Mouse (Mus musculus) midbrain, embryonic 14.5 days (tissue): ENCODE measurements around the gene Gfm1. TPM values are rescaled to one million over a fixed set of nuclear protein-coding genes. Genes with fewer than 3 reads are reported as not detected.

ENCODE experiments used
- ATAC-seq: fragments of 200-750 bp; cut with Nextera tagmentation; 2 replicates; pipeline ENCODE4 v1.8.0; 2017; ENCODE audit warnings: moderate number of reproducible peaks, moderate library complexity; ENCODE audit not compliant: low FRiP score, low TSS enrichment
- DNase-seq: peaks from one replicate; pipeline ENCODE4 v3.0.0-alpha.2; 2015
- H3K27ac ChIP-seq: fragments of 300-500 bp; sonication (generic); replicated peaks from 2 replicates; pipeline ENCODE4 v1.5.1; 2014; ENCODE audit warnings: mild to moderate bottlenecking, low read depth, low read length, moderate library complexity
- H3K27me3 ChIP-seq: fragments of 300-500 bp; sonication (generic); 2 replicates; pipeline ENCODE4 v1.6.1; 2014; ENCODE audit warnings: low read length, control low read depth, mixed read lengths; ENCODE audit not compliant: control insufficient read depth, insufficient read depth
- H3K36me3 ChIP-seq: fragments of 300-500 bp; sonication (generic); 2 replicates; pipeline ENCODE4 v1.6.1; 2014; ENCODE audit warnings: low read length, control low read depth; ENCODE audit not compliant: control insufficient read depth, insufficient read depth
- H3K4me1 ChIP-seq: fragments of 300-500 bp; sonication (generic); 2 replicates; pipeline ENCODE4 v1.6.1; 2014; ENCODE audit warnings: mild to moderate bottlenecking, antibody characterized with exemption, low read length, control low read depth; ENCODE audit not compliant: control insufficient read depth, insufficient read depth
- H3K4me2 ChIP-seq: fragments of 300-500 bp; sonication (generic); 2 replicates; pipeline ENCODE4 v1.6.1; 2014; ENCODE audit warnings: mild to moderate bottlenecking, low read length, moderate library complexity
- H3K4me3 ChIP-seq: fragments of 300-500 bp; sonication (generic); replicated peaks from 2 replicates; pipeline ENCODE4 v1.5.1; 2014; ENCODE audit warnings: low read depth, low read length
- H3K9ac ChIP-seq: fragments of 300-500 bp; sonication (generic); replicated peaks from 2 replicates; pipeline ENCODE4 v1.6.1; 2014; ENCODE audit warnings: mild to moderate bottlenecking, low read length, moderate library complexity
- H3K9me3 ChIP-seq: fragments of 300-500 bp; sonication (generic); 2 replicates; pipeline ENCODE4 v1.6.1; 2016; ENCODE audit warnings: low read length, control low read depth, mixed read lengths; ENCODE audit not compliant: control insufficient read depth
- WGBS: fragments of 180-500 bp; shearing (Covaris S2); extraction: QIAGEN DNeasy Blood & Tissue Kit; methylation state at CpG from one replicate; pipeline ENCODE4 v1.1.7; 2014; 5-methylcytosine and 5-hydroxymethylcytosine counted together
- polyA plus RNA-seq: library from polyadenylated mRNA; unstranded; fragments of >200 nt; fragmentation: Nextera tagmentation; extraction: Ambion mirVana; gene quantifications from 2 replicates; pipeline ENCODE4 v1.2.1, GENCODE M21; 2014

Gfm1 gene
- polyA plus RNA-seq, 1 experiment from 2014 or later, result 34.3 TPM

DNA sequence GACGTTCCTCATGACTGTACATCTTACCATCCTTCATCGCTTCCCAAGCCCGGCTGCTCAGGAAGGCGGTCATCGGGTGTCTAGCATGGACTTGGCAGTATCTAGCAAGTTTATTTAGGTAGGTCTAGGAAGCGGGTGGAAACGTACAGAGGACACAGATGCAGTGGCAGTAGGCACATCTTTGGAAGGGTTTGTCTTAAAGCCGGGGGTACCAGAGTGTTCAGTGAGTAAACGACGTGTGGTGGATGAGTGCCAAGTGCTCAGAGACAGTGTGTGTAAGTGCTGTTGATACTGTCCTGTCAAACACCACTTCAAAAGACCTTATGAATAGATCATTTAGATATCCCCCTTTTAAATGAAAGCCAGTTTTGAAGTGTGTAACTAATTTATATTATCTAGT is 32.7 kb downstream of the Gfm1 start:
- Histone ChIP-seq H3K9ac (peak overlapping the region; percentile 76; the same call in 1 of the 2 replicates), H3K4me1 (no peaks in the 10 kb centered on the region), H3K27me3 (no peaks in the 10 kb centered on the region), H3K4me3 (peak overlapping the region; percentile 57), H3K27ac (peak overlapping the region; percentile 39; the same call in 1 of the 2 replicates), H3K4me2 (peak overlapping the region; percentile 89), H3K36me3 (peaks cover 29% of the 10 kb centered on the region), H3K9me3 (no peaks in the 10 kb centered on the region)
- ATAC-seq (no peak), DNase-seq (peak; percentile 54)
- WGBS, result 52% methylated on average over 10 of the region's 10 CpGs

DNA sequence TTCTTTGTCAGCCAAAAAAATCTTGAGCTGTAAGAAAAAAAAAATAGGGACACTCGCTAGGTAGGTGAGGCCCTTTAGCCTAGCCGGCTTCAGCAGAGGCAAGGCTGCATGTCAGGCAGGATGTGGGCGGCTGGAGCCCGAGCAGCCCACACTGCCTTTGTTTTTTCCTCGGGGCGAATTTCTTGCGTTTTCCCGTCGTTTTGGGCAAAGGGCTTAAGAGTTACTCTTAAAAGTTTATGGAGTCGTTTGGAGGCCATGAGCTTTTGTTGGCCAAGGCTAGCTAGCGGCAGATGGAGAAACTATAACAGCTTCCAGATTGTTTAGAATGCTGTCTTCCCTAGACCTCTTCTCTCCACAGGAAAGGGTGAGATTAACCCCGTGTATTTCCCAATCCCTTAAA is 33.1 kb downstream of the Gfm1 start:
- Histone ChIP-seq H3K4me2 (peak overlapping the region; percentile 89), H3K4me1 (no peaks in the 10 kb centered on the region), H3K27me3 (no peaks in the 10 kb centered on the region), H3K36me3 (peaks cover 30% of the 10 kb centered on the region), H3K27ac (peak overlapping the region; percentile 75), H3K9me3 (no peaks in the 10 kb centered on the region), H3K9ac (peak overlapping the region; percentile 76), H3K4me3 (peak overlapping the region; percentile 57)
- no peak for ATAC-seq
- WGBS, result 4% methylated on average over 12 of the region's 12 CpGs
- peak; percentile 47 for DNase-seq

DNA sequence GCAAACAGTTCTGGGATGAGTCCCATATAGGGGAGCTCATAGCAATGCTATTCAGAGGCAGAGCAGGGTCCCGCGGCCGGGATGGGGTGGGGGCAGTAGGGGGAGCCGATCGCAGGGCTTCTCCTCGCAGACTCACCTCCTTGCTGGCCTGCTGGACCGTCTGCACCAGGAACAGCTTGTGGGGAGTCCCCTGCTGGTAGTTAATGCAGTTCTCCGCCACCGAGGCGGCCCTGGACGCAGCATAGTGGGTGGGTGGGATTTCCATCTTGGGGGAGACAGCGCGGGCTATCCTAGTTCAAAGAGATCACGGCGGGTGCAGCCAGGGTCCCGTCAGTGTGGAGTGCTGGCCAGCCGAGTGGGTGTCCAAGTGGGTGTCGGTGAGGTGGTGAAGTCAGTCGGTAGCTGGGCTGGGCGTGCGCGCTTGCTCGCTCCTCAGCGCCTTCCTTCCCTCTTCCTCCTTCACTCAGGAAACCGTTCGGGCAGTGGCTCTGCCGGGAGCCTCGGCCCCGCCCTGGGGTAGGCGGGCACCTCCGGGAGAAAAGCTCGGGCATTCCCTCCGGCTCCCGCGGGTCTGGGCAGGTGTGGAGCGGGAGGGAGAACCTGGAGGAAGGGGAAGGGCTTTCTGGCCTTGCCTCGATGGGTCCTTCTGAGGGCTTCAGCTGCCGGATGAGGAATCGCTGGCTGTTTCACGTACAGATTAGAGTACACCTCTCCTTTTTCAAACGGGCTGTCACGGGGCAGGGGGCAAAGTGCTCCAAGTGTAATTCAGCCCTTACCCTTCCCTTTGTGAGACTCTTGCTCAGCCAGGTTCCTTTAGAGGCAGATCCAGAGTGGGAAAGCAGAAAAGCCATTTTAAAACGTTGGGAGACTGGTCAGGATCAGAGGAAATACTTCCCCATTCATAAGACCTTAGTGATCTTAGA is 33.8 kb downstream of the Gfm1 start, which contains the start of gene Lxn:
Gene Lxn (minus strand): TSS at position 477 of the 923 bp plus-strand sequence.
- under 1% methylated on average over 43 of the region's 43 CpGs for WGBS
- peak within 1 kb of the TSS; percentile 57 for H3K4me3 ChIP-seq
- H3K9me3 ChIP-seq, result no peaks in the 10 kb centered on the region
- no peaks in the 10 kb centered on the region for H3K27me3 ChIP-seq
- H3K4me1 ChIP-seq, result no peaks in the 10 kb centered on the region
- H3K4me2 ChIP-seq, result peak within 1 kb of the TSS; percentile 89
- H3K27ac ChIP-seq, result peak within 1 kb of the TSS; percentile 75
- DNase-seq (peak; percentile 75), ATAC-seq (peak; percentile 78)
- peak within 1 kb of the TSS; percentile 76 for H3K9ac ChIP-seq
- peaks cover 32% of the 10 kb centered on the region for H3K36me3 ChIP-seq

- Histone ChIP-seq H3K27ac (no peak overlapping the region), H3K9me3 (no peaks in the 10 kb centered on the region), H3K4me2 (no peak overlapping the region), H3K4me3 (no peak overlapping the region), H3K36me3 (peaks cover 24% of the 10 kb centered on the region), H3K4me1 (no peaks in the 10 kb centered on the region), H3K9ac (no peak overlapping the region), H3K27me3 (no peaks in the 10 kb centered on the region)
- 92% methylated on average over 5 of the region's 5 CpGs for WGBS
- ATAC-seq (no peak), DNase-seq (no peak)
Measured at GRCm38 (mm10) chr3:67466576-67466975, 36.7 kb downstream of the Gfm1 start.

DNA sequence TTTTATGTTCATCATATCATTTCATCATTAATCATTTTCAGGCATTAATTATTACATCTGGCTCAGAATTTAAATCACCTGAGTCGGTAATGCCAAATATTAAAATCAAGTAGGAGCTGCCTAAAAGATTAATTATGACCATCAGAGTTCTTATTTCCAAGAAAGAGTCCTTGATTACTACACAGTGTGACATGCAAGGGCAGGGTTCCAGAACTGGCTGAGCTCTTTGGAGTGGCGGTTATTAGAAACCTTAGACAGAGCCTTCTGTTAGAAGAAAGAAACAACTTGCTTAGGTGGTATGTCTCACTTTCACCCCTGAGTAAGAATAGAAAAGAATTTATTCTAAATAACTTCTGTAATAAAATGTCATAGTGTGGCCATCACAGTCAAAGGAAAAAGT is 37.4 kb downstream of the Gfm1 start:
- DNase-seq (no peak), ATAC-seq (no peak)
- H3K9ac ChIP-seq, result no peak overlapping the region
- H3K4me2 ChIP-seq, result no peak overlapping the region
- 96% methylated on average over 2 of the region's 2 CpGs for WGBS
- H3K27me3 ChIP-seq, result no peaks in the 10 kb centered on the region
- peaks cover 24% of the 10 kb centered on the region for H3K36me3 ChIP-seq
- no peaks in the 10 kb centered on the region for H3K4me1 ChIP-seq
- H3K4me3 ChIP-seq, result no peak overlapping the region
- no peak overlapping the region for H3K27ac ChIP-seq
- no peaks in the 10 kb centered on the region for H3K9me3 ChIP-seq

- no peak overlapping the region for H3K27ac ChIP-seq
- no peak for ATAC-seq
- no peaks in the 10 kb centered on the region for H3K9me3 ChIP-seq
- DNase-seq, result no peak
- H3K4me3 ChIP-seq, result no peak overlapping the region
- H3K36me3 ChIP-seq, result peaks cover 49% of the 10 kb centered on the region
- H3K9ac ChIP-seq, result no peak overlapping the region
- WGBS, result 94% methylated on average over 4 of the region's 4 CpGs
- H3K4me2 ChIP-seq, result no peak overlapping the region
- H3K4me1 ChIP-seq, result no peaks in the 10 kb centered on the region
- H3K27me3 ChIP-seq, result no peaks in the 10 kb centered on the region
Measured at GRCm38 (mm10) chr3:67471408-67472127, 41.7 kb downstream of the Gfm1 start.

GRCm38 (mm10) chr3:67473438-67473837 is 43.5 kb downstream of the Gfm1 start:
- WGBS, result 84% methylated on average over 6 of the region's 6 CpGs
- ATAC-seq, result no peak
- Histone ChIP-seq H3K9ac (no peak overlapping the region), H3K4me2 (no peak overlapping the region), H3K27me3 (no peaks in the 10 kb centered on the region), H3K4me3 (no peak overlapping the region), H3K9me3 (no peaks in the 10 kb centered on the region), H3K36me3 (peaks cover 41% of the 10 kb centered on the region), H3K4me1 (no peaks in the 10 kb centered on the region), H3K27ac (no peak overlapping the region)
- DNase-seq, result no peak

DNA sequence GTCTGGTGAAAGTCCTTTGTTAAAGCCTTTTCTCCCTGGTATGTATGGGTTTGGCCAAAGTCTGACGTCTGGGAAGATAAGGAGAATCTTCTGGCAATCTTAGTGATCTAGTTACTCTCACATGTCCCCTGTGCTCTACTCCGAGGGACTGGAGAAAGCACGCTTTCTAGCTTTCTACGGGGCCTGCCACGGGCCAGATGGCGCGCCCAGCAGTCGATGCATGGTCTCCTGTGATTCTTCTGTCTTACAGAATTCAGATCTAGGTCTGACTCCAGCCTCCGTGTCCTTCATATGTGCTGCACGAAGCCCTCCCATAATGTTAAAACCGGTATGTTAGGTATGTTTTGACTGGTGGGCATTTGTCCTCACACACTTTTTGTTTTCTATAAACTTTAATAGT is 49.9 kb downstream of the Gfm1 start:
- Histone ChIP-seq H3K4me2 (no peak overlapping the region), H3K27me3 (no peaks in the 10 kb centered on the region), H3K9me3 (no peaks in the 10 kb centered on the region), H3K9ac (no peak overlapping the region), H3K27ac (no peak overlapping the region), H3K36me3 (peaks cover 18% of the 10 kb centered on the region), H3K4me1 (no peaks in the 10 kb centered on the region), H3K4me3 (no peak overlapping the region)
- 95% methylated on average over 11 of the region's 11 CpGs for WGBS
- no peak for ATAC-seq
- DNase-seq, result no peak
